Mouse (Mus musculus): ENCODE results near the gene P2ry12.

P2ry12 gene

DNA sequence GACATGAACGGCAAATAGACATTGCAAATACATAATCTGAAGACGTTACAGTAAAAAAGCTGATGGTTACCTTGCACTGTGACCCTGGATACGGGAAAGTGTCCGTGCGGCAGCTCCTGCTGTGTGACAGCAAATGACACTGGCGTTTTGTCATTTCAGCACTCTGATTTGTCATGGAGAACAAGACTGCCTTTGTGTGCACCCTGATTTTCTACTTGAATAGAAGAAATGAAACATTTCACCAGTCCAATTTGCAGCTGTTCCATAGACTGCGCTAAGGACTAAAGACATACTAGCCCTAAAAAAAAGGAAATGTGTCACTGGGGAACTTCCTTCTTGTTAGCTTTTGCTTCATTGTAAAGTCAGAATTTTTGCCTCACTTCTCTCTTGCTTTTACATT lies at the start of gene P2ry12:
TSS of gene P2ry12 (minus strand) at position 168 of the 400 bp plus-strand sequence.
- DNase-seq (ENCODE audit: low read depth in 2 of 2, low spot score in 2 of 2) = no peak

- no peak for DNase-seq (ENCODE audit: low read depth in 2 of 2, low spot score in 2 of 2)
Observed at GRCm38 (mm10) chr3:59305518-59305917, 42.8 kb upstream of the P2ry12 start.

DNA sequence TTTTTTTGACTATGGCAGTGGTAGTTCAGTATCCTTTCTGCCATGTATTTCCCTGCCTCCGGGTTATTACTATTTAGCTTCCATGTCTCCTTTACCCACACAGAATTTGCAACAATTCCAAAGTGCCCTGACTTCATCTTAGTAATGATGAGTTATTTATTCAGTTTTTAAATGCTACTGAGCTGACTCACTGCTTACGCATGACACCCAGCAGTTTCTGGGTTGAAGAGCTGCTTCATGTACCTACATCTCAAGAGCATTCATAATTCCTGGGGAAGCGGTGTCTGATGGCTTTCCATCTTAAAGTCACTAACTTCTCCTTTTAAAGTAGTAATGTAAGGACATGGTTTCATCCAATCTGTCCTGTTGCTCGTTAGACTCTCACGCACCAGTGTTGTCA lies 42.3 kb upstream of the P2ry12 start:
- no peak for DNase-seq (ENCODE audit: low read depth in 2 of 2, low spot score in 2 of 2)

- DNase-seq (ENCODE audit: low read depth in 2 of 2, low spot score in 2 of 2) = no peak
Observed at GRCm38 (mm10) chr3:59297653-59298052, 35.0 kb upstream of the P2ry12 start.

DNA sequence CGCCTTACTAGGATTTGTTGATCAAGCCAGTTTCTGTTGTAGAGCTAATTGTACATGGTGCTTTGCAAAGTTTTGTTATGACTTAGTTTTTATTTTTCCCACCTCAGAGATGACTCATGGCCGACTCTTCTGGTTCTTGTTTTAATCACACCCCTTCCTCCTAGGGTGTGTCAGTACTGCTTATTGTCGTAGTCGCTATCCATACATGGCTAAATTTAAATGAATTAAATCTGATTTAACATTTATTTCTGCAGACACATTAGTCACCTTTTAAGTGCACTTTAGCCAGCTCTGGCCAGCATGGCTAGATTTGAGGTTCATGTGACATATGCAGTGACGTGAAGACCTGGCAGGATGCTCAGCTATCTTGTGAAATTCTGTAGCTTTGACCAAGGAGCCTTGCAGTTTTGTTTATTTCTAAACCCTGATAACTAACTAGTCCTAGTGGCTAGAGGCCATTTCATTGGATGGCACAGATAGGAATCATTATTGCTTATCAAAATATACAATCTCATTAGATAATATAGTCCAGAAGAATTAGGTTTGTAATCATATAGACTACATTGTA lies 34.0 kb upstream of the P2ry12 start:
- no peak for DNase-seq (ENCODE audit: low read depth in 2 of 2, low spot score in 2 of 2)

DNA sequence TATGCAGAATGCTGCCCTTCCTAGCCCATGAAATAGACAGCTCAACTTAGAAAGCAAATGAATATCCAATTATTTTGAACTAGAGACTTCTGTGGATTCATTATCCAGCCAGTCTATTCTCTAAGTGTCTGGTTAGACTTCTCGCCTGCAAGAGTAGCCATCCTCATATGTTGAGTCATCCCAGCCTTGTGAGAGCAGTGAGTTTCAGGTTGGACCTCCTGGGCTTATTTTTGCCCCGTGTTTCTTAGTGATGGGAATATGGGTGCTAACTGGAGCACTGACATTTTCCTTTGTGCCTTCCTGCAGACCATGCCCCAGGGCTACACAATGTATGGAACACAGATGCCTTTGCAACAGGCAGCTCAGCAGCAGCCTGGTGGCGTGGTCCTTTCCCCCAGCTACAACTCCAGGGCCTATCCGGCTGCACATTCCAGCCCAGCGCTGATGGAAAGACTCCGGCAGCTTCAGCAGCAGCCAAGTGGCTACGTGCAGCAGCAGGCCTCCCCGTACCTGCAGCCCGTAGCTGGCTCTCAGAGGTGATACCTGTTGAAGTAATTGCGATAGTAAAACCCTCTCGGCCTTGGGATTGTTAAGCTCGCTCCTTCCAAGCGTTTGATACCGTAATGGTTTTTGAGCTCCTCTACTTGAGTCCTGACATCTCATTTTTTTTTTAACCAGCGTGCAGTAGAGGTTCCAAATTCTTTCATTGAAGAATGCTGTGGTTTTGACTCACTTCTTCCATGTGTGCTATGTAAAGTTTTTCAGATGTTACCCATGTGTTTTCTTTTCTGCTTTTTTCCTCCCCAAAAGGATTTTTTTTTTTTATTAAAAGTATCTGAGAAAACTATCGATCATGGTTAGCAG lies 33.3 kb upstream of the P2ry12 start:
- no peak for DNase-seq (ENCODE audit: low read depth in 2 of 2, low spot score in 2 of 2)

GRCm38 (mm10) chr3:59293437-59294199 lies 30.9 kb upstream of the P2ry12 start:
- DNase-seq (ENCODE audit: low read depth in 2 of 2, low spot score in 2 of 2) = no peak

DNA sequence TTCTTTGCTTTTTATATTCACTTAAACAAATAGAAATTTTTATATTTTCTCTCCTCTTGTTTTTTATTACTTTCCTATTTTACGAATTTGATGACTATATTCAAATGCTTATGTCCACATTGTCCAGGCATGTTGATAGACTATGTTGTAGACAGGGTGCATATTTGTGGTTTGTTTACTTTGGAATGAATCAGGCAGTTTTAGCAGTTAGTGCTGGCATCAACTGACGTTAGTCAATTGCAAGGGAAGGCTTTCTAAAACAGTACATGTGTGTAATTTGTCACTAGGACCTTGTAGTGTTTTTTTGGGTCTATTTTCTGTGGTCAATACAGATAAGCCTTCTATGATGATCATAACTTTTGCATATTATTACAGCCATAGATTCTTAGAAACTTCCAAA lies 27.9 kb upstream of the P2ry12 start:
- DNase-seq (ENCODE audit: low read depth in 2 of 2, low spot score in 2 of 2) = no peak

- DNase-seq (ENCODE audit: low read depth in 2 of 2, low spot score in 2 of 2) = no peak
Observed at GRCm38 (mm10) chr3:59278620-59279019, 15.9 kb upstream of the P2ry12 start.

- DNase-seq (ENCODE audit: low read depth in 2 of 2, low spot score in 2 of 2) = no peak
Observed at GRCm38 (mm10) chr3:59278254-59278533, 15.5 kb upstream of the P2ry12 start.

- DNase-seq (ENCODE audit: low read depth in 2 of 2, low spot score in 2 of 2) = no peak
Observed at GRCm38 (mm10) chr3:59277502-59278253, 15.0 kb upstream of the P2ry12 start.

DNA sequence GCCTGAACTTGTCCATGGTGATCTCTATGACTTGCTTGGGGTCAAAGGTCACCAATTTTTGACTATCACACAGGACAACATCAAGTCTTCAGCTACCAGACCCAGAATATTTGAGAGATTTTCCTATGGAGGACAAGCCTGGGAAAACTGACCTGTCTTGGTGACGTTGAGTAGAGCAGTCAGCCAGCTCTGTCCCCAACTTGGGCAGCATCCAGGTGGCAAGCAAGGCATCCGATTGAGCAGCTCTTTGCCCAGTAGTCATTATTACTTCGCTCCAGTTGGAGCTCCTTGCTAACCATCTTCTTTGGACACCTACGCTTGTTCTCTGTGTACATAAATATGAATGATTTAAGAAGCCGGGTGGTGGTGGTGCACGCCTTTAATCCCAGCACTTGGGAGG lies 8.1 kb upstream of the P2ry12 start:
- no peak for DNase-seq (ENCODE audit: low read depth in 2 of 2, low spot score in 2 of 2)

DNA sequence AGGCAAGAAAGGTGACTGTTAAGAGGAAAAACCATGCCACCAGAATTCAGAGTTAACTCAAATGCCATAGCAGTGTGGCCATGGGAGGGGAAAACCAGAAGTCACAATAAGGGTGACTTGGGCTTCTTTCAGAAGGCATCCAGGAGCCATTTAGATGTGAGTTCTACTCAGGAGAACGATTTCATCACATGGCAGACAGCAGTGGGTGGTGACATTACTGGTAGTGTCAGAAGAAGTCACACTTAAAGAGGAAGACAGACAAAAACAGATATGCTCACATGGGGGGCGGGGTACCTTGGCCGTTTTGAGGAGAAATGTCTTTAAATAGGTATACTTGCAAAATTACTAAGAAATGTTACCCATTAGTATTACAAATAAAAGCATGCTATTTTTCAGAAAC lies 1.3 kb upstream of the P2ry12 start:
- DNase-seq (ENCODE audit: low read depth in 2 of 2, low spot score in 2 of 2) = no peak

DNA sequence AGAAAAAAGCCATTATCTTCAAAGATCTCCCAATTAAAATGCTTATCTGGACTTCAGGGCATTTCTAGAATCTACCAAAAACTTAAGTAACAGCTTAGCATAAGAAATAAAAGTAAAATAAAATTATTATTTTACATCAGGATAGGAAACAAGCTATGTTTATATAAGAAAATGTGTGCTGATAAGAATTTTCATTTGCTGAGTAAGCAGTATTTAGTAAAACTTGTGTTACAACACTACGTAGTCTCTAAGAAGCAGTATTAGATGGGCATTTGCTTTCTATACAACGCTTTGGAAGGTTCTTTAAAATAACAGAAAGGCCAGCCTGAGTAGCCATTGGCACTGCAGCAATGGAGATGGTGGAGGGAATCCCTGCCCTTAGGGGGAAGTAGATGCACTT lies 746 bp upstream of the P2ry12 start:
- no peak for DNase-seq (ENCODE audit: low read depth in 2 of 2, low spot score in 2 of 2)

- DNase-seq (ENCODE audit: low read depth in 2 of 2, low spot score in 2 of 2) = no peak
Observed at GRCm38 (mm10) chr3:59261709-59262472, 780 bp downstream of the P2ry12 start.

GRCm38 (mm10) chr3:59260745-59261144 lies 1.9 kb downstream of the P2ry12 start:
- DNase-seq (ENCODE audit: low read depth in 2 of 2, low spot score in 2 of 2) = peak; percentile 37 to 48

DNA sequence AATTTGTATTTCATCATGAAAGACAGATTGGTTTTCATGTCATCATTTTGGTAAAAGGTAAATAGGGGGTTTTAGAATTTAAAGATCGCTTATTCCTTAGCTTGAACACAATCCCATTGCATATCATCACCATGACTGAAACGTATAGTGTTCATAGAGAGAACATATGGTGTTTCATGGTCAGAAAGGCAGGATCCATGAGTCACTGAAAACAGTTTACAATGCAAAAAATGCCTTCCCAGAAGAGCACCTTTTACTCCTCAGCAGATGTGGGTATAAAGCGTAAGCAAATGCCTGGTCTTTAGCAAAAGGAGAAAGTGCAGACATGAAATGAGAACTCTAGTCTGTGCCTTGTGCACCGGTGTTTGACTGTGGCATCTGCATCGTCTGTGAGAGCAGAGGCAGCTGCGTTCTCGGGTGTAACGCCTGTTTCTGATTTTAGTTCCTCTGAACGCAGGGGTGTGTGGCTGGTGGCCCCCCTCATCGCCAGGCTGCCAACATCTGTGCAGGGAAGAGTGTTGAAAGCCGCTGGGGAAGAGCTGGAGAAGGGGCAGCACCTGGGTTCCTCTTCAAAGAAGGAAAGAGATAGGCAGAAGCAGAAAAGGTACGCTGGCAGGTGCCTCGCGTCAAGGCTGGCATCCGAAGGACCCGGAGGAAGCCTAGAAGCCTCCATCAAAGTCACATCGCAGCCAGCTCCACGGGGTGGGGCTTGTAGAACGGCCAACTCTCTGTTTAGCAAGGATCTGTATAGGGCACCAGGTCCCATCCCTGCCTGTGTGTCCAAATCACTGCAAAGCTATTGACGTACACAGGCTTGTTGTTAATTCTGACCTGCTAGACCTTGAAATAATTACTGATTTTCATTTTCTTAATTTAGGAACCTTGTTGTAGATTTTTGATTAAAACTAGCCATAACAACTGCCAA lies 4.7 kb downstream of the P2ry12 start:
- DNase-seq (ENCODE audit: low read depth in 2 of 2, low spot score in 2 of 2) = peak; percentile 8 to 30

DNA sequence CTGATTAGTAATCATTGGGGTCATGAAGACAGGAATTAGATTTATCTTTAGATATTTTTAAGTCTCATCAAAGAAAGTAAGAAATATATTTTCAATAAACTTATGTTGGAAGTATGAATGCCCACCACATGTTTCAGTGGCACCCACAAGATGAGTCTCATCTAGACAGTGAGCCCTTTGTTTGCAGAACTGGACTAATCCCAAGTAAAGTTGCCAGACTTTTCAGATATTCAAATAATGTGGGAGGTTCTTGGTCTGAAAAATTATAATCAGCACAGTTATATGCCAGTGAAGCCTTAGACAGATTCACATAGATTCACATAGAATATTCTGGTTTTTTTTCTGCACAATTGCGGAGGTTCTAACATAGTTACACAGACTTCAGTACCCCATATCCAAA lies 12.2 kb downstream of the P2ry12 start:
- DNase-seq (ENCODE audit: low read depth in 2 of 2, low spot score in 2 of 2) = no peak

GRCm38 (mm10) chr3:59248031-59248430 lies 14.6 kb downstream of the P2ry12 start:
- no peak for DNase-seq (ENCODE audit: low read depth in 2 of 2, low spot score in 2 of 2)

DNA sequence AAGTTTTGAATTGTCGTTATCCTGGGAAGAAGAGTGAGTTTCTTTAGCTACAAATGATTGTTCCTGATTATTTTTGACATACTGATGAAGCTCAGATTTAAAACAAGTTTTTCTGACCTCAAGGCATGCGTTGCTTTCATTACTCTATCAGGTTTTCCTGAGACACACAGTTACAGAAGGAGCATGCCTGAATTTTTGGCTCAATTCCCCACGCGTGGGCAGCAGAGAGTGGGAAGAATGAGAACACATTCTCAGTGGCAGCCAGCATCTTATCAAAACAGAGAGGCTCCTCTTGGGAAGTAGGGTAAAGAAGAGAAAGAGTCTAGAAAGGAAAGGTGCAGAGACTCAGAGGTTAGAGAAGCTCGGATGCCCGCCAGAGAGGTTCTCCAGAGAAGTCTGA lies 19.3 kb downstream of the P2ry12 start:
- no peak for DNase-seq (ENCODE audit: low read depth in 2 of 2, low spot score in 2 of 2)

Measured in CD8-positive naive resting alpha-beta T cell, adult 2 months (primary cell).